Mouse (Mus musculus) forebrain, postnatal 0 days (tissue): ENCODE data around the gene Mrpl2. TPM values are rescaled to one million over a fixed set of nuclear protein-coding genes. Genes with fewer than 3 reads are reported as not detected.

Experiments
- ATAC-seq: fragments of 200-750 bp; cut with Nextera tagmentation; 2 replicates; pipeline ENCODE4 v1.8.0; 2017; ENCODE audit warnings: mild to moderate bottlenecking, moderate library complexity
- DNase-seq: peaks from one replicate; pipeline ENCODE4 v3.0.0-alpha.2; 2015
- H3K27ac ChIP-seq: fragments of 300-500 bp; sonication (generic); 2 replicates; pipeline ENCODE4 v1.5.1; 2014; ENCODE audit warnings: low read depth, mild to moderate bottlenecking, antibody characterized with exemption, low read length, moderate library complexity, mixed read lengths
- H3K27me3 ChIP-seq: fragments of 300-500 bp; sonication (generic); 2 replicates; pipeline ENCODE4 v1.6.1; 2014; ENCODE audit warnings: mild to moderate bottlenecking, low read length, mixed read lengths; ENCODE audit not compliant: insufficient read depth
- H3K36me3 ChIP-seq: fragments of 300-500 bp; sonication (generic); 2 replicates; pipeline ENCODE4 v1.6.1; 2014; ENCODE audit warnings: mild to moderate bottlenecking, moderate library complexity; ENCODE audit not compliant: insufficient read depth
- H3K4me1 ChIP-seq: fragments of 300-500 bp; sonication (generic); 2 replicates; pipeline ENCODE4 v1.6.1; 2014; ENCODE audit warnings: antibody characterized with exemption; ENCODE audit not compliant: insufficient read depth
- H3K4me2 ChIP-seq: fragments of 300-500 bp; sonication (generic); 2 replicates; pipeline ENCODE4 v1.6.1; 2014; ENCODE audit warnings: low read depth, mild to moderate bottlenecking, moderate library complexity
- H3K4me3 ChIP-seq: fragments of 300-500 bp; sonication (generic); 2 replicates; pipeline ENCODE4 v1.5.1; 2014; ENCODE audit warnings: low read depth, low read length, mixed read lengths
- H3K9ac ChIP-seq: fragments of 300-500 bp; sonication (generic); 2 replicates; pipeline ENCODE4 v1.6.1; 2014; ENCODE audit warnings: mild to moderate bottlenecking
- H3K9me3 ChIP-seq: fragments of 300-500 bp; sonication (generic); 2 replicates; pipeline ENCODE4 v1.6.1; 2016; ENCODE audit warnings: low read length
- CTCF ChIP-seq: sonication (generic); IDR thresholded peaks from 2 replicates; pipeline ENCODE4 v1.5.1; 2016; ENCODE audit warnings: antibody characterized with exemption, control low read depth, low read depth
- WGBS: fragments of 180-500 bp; shearing (Covaris S2); extraction: QIAGEN DNeasy Blood & Tissue Kit; methylation state at CpG from one replicate; pipeline ENCODE4 v1.1.7; 2014; 5-methylcytosine and 5-hydroxymethylcytosine counted together
- polyA plus RNA-seq: library from polyadenylated mRNA; unstranded; fragments of >200 nt; fragmentation: Nextera tagmentation; extraction: Ambion mirVana; gene quantifications from 2 replicates; pipeline ENCODE4 v1.2.1, GENCODE M21; 2015
- total RNA-seq: library from RNA; depleted of rRNA; stranded (reverse); fragments of >200 nt; gene quantifications from 2 replicates; pipeline ENCODE4 v1.2.3, GENCODE M21; 2014

Mrpl2 gene
- total and polyA plus RNA-seq, 2 experiments from 2014 or later = 51.4 to 96.2 TPM

DNA sequence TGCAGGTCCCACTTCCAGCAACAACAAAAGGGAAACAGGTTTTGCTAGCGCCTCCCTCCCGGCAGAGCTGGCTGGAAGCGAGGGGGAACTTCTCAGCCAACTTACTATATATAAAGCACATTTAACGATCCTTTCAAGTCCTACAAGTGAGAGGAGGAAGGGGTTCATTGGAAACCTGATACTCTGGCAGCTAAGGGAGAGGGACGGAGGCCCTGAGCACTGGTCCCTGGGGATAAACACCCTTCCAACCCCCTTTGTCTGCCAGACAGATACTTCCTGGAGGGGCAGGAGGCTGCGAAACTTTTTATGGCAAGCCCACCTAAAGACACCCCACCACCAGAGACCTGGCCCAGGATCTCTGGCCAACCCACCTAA is 27.6 kb upstream of the Mrpl2 start:
- WGBS = 12% methylated on average over 6 of the region's 6 CpGs
- peak overlapping the region; percentile 16; the same call in 1 of the 2 replicates for H3K4me2 ChIP-seq
- H3K27me3 ChIP-seq = no peaks in the 10 kb centered on the region
- H3K36me3 ChIP-seq = no peaks in the 10 kb centered on the region
- H3K27ac ChIP-seq = peak overlapping the region; percentile 64; the same call in 1 of the 2 replicates
- H3K9me3 ChIP-seq = no peaks in the 10 kb centered on the region
- no peak for TF ChIP-seq CTCF
- no peak for DNase-seq
- H3K4me1 ChIP-seq = peaks cover 30% of the 10 kb centered on the region
- ATAC-seq = no peak
- no peak overlapping the region for H3K4me3 ChIP-seq
- H3K9ac ChIP-seq = peak overlapping the region; percentile 39; the same call in 1 of the 2 replicates

DNA sequence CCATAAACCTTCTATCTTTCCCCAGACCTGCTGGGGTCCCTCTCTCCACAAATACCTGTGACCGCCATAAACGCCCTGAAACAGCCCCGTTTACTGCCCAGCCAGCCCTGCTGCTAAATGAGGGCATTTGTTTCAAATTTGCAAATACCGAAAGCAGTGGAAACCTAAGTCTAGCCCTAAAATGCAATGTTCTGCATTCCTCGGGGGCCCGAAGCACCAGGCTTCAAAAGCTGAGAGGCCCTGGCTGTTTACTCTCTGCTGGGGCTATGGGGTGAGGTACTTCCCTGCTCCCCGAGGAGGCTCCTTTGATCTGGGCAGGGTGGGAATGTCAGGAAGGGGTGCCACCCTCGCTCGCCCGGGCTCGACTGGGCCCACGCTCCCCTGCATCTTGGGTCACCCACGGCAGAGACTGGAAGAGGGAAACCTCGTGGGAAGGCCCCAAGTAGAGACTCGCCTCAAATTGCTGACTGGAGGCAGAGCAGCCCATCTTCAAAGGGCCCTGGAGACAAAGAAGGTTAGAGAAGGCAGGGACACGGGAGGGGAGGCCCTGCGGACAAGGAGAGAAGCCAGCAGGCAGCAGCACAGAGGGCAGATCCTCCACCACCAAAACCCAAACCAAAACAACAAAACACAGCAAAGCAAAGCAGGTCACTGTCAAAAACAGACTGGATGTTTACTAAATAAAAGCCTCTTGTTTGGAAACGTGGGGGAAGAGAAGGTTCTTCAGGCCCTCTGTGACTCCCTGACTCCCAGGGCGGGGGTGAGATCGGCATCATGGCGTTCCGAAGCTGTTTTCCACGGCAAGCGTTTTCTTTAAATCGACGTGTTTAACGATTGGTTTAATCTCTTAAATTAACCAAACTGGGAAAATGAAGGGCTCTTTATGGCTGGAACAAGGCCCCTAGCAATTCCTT is 27.0 kb upstream of the Mrpl2 start:
- WGBS = 12% methylated on average over 27 of the region's 27 CpGs
- Histone ChIP-seq H3K27ac (peak overlapping the region; percentile 64; the same call in 1 of the 2 replicates), H3K4me1 (peaks cover 36% of the 10 kb centered on the region), H3K4me2 (peak overlapping the region; percentile 16; the same call in 1 of the 2 replicates), H3K9ac (peak overlapping the region; percentile 39), H3K4me3 (no peak overlapping the region), H3K36me3 (no peaks in the 10 kb centered on the region), H3K27me3 (no peaks in the 10 kb centered on the region), H3K9me3 (no peaks in the 10 kb centered on the region)
- no peak for DNase-seq
- TF ChIP-seq CTCF = no peak
- peak; percentile 23; the same call in 1 of the 2 replicates for ATAC-seq

DNA sequence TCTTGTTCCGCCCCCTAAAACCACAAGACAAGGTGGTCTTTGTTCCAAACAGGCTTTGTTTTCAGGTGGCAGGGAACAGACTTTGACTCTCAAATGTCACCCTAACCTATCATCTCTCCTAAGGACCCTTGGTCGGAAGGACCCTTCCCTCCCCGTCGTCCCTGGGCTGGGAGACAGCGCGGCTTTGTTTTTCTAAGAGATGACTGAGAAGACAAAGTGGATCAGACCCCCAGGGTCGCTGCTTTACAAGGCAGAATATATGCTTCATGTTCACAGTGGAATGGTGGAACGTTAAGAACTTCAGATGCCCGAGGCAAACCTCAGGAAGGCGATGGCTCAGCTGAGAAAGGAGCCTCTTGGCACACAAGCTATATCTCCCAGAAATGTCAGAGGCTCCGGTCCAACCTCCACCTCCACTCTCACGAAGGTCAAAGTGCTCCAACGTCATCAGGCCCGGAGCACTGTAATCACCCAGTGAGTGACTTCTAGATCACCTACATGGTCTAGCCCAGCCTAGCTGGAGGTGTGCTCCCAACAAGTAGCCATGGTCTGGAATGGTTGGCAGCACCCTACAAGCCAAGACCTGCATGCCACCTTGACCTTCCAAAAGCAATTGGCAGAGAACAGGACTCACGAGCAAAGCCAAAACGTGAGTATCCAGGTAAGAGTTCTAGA is 26.2 kb upstream of the Mrpl2 start:
- Histone ChIP-seq H3K9me3 (no peaks in the 10 kb centered on the region), H3K4me3 (no peak overlapping the region), H3K9ac (peak overlapping the region; percentile 39), H3K4me1 (peaks cover 43% of the 10 kb centered on the region), H3K36me3 (no peaks in the 10 kb centered on the region), H3K4me2 (peak overlapping the region; percentile 16; the same call in 1 of the 2 replicates), H3K27me3 (no peaks in the 10 kb centered on the region), H3K27ac (peak overlapping the region; percentile 64; the same call in 1 of the 2 replicates)
- ATAC-seq (no peak), DNase-seq (no peak)
- no peak for TF ChIP-seq CTCF
- WGBS = 36% methylated on average over 16 of the region's 16 CpGs

DNA sequence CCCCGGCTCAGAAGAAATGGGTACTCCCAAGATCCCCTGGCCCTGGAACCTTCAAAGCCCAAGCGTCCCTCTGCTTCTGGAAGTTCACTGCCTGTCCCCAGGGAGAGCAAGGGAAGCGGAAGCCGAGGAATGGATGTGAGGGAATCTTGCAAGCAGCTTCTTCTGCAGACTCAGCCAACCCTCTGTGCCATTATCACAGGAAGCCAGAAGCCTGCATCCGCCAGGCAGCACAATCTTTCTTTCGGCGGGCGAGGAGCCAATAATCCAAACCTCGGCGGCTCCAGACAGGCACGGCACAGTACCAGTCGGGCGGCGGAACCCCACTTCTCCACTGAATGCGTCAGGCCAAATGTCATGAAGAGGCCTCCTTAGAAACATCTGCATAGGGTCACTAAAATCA is 24.7 kb upstream of the Mrpl2 start:
- H3K27ac ChIP-seq = peak overlapping the region; percentile 42
- H3K36me3 ChIP-seq = no peaks in the 10 kb centered on the region
- no peak overlapping the region; the same call in 1 of the 2 replicates for H3K9ac ChIP-seq
- peak overlapping the region; percentile 7 for H3K4me2 ChIP-seq
- no peak overlapping the region for H3K4me3 ChIP-seq
- no peaks in the 10 kb centered on the region for H3K9me3 ChIP-seq
- no peak for TF ChIP-seq CTCF
- DNase-seq = peak; percentile 71
- 43% methylated on average over 15 of the region's 15 CpGs for WGBS
- ATAC-seq = peak; percentile 39
- peaks cover 43% of the 10 kb centered on the region for H3K4me1 ChIP-seq
- no peaks in the 10 kb centered on the region for H3K27me3 ChIP-seq

DNA sequence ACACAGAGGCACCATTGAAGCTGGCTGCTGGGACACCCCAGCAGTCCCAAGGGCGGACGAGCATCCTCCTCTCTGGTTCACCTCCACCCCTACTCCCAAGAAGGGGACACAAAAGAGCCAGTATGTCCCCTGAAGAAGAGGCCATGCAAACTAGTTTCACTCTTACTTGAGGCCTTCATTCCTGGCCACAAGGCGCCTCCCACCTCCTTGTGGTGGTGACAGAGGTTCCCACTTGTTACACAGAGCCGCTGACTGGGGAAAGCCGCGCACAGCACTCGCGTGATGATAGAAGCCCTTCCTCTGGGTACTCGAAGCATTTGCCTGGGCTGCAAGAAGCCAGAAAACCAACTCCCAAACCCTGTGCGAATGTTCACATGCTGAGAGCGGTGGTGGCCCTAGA is 23.8 kb upstream of the Mrpl2 start:
- Histone ChIP-seq H3K9me3 (no peaks in the 10 kb centered on the region), H3K4me1 (peaks cover 43% of the 10 kb centered on the region), H3K27ac (no peak overlapping the region), H3K36me3 (no peaks in the 10 kb centered on the region), H3K9ac (no peak overlapping the region), H3K4me2 (no peak overlapping the region), H3K27me3 (no peaks in the 10 kb centered on the region), H3K4me3 (no peak overlapping the region)
- DNase-seq (no peak), ATAC-seq (no peak)
- no peak for TF ChIP-seq CTCF
- 84% methylated on average over 11 of the region's 11 CpGs for WGBS

DNA sequence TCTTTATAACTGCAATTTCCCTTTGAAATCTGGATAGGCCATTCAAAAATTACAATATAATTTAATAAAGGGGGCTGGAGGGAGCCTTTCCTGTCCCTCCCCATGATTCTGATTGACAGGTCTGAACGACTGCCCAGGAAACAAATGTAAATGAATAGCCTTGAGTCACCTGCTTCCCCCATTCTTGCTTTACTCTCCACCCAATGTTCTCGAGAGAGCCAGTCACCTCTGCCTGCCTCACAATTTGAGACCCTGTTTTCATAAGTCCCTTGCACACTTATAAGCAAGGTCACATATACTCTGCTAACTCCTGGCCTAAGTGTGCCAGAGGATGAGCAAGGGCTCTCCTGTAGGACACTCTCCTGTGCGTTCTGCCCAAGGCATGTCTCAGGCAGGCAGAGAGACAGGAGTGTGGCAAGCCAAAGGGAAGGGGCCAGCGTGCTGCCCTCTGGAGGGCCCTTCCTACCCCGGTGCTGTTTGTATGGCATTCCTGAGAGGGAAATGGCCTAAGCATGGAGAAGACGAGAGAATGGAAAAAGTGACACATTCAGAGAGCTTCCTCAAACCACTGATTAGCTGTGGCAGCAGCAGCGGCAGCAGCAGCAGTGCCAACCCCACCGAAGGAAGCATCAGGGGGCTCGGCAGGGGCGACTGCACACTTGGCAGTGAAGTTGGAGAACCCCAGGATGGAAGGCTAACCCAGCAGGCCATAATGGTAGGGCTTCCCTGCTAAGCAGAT is 22.0 kb upstream of the Mrpl2 start:
- whole genome bisulfite sequencing = 18% methylated on average over 10 of the region's 10 CpGs
- H3K9me3 ChIP-seq = no peaks in the 10 kb centered on the region
- DNase-seq (no peak), ATAC-seq (no peak)
- H3K4me3 ChIP-seq = no peak overlapping the region
- peak; percentile 31; the same call in 1 of the 2 replicates for TF ChIP-seq CTCF
- peaks cover 38% of the 10 kb centered on the region for H3K4me1 ChIP-seq
- H3K27me3 ChIP-seq = no peaks in the 10 kb centered on the region
- no peaks in the 10 kb centered on the region for H3K36me3 ChIP-seq
- no peak overlapping the region for H3K4me2 ChIP-seq
- H3K9ac ChIP-seq = no peak overlapping the region
- H3K27ac ChIP-seq = no peak overlapping the region
